Mouse (Mus musculus) brain, embryonic 14.5 days (tissue): ENCODE data around the gene Ghrhr. TPM values are rescaled to one million over a fixed set of nuclear protein-coding genes. Genes with fewer than 3 reads are reported as not detected.

ENCODE experiments used
- DNase-seq: peaks from one replicate; pipeline ENCODE4 v3.0.0-alpha.2; 2011; ENCODE audit warnings: low read depth
- CTCF ChIP-seq: fragments of 200-500 bp; IDR thresholded peaks from 2 replicates; pipeline ENCODE4 v1.5.1; 2012; ENCODE audit warnings: inconsistent platforms, mild to moderate bottlenecking, moderate library complexity, borderline replicate concordance; ENCODE audit not compliant: insufficient read depth, insufficient read length; ENCODE audit errors: extremely low read depth
- POLR2A ChIP-seq: fragments of 200-500 bp; IDR thresholded peaks from 2 replicates; pipeline ENCODE4 v1.6.1; 2012; ENCODE audit warnings: mild to moderate bottlenecking, inconsistent platforms, borderline replicate concordance; ENCODE audit not compliant: poor library complexity, insufficient read depth, insufficient read length, severe bottlenecking; ENCODE audit errors: extremely low read depth
- polyA plus RNA-seq: library from polyadenylated mRNA; depleted of rRNA; stranded (reverse); fragments of >200 nt; gene quantifications from 2 replicates; pipeline ENCODE4 v1.2.3, GENCODE M21; 2012

The Ghrhr gene
- polyA plus RNA-seq, 1 experiment = not detected

DNA sequence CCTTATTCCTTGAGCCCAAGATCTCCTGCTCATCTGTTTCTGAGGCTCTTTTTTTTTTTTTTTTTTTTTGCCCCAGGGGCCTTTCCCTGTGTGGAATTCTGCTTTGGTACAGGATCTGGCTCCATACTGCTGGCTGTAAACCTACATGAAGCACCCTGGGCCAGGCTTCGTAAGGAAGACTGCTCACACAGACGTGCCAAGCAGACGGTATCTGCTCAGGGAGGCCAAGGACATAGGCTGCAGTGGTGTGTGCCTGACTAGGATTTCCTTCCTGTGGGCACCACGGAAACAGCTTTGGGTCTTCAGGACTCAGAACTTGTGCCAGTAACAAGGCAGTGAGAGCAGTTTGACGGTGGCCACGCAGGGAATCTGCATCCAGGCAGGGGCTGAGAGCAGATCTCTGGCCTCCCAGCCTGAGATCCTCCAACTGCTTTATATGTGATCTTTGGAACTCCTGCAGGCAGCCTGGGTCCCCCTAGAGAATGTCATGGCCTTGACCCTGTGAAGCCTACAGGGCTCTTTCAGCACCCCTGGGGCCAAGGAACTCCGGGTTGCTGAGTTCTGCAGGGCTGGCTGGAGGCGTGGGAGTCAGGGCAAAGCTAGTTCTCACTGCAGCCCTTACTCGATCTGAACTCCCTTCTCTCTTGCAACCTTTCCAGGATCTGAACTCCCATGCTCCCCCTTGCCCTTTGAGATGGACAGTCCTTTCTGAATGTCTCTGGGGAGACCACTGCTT is 26.1 kb downstream of the Ghrhr start:
- no peak for TF ChIP-seq CTCF
- TF ChIP-seq POLR2A = no peak
- DNase-seq = peak; percentile 68

DNA sequence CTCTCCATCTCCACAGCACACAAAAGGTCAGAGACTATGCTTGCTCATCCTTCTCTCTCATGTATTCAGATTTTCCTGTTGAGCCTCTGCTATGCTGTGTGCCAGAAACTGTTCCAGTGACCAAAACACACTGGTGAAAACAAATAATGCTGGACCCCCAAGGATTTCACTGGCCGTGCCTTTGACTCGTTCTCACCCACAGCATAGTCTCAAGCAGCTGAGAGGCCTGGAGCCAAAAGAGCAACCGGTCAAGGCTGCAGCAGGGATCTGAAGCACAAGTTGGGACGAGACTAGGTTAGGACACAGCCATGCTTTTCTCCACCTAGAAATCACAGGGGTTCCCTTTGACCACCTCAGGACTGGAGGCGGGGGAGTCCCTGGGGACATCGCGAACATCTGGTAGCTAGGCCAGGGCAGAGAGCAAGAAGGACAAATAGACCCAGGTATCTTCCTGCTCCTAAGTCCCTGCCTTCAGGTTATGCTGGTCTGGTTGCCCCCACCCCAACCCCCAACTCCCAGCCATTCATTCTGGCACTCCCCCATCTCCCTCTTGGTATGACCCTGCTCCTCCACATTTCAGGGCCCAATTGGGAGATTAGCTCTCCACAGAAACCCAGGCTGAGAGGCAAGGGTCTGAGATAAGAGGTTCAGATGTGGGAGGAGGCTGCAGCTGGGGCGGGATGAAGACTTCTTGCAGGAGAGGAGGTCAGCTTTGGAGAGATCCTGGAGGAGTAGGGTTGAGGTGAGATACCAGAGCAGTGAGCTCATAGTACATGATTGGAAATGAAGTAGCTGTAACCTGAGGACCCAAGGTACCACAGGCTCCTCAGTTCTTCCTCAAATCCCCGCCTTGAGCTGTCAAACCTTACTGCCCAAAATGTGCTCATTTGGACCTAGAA is 27.6 kb downstream of the Ghrhr start:
- TF ChIP-seq POLR2A (no peak), CTCF (no peak)
- no peak for DNase-seq

DNA sequence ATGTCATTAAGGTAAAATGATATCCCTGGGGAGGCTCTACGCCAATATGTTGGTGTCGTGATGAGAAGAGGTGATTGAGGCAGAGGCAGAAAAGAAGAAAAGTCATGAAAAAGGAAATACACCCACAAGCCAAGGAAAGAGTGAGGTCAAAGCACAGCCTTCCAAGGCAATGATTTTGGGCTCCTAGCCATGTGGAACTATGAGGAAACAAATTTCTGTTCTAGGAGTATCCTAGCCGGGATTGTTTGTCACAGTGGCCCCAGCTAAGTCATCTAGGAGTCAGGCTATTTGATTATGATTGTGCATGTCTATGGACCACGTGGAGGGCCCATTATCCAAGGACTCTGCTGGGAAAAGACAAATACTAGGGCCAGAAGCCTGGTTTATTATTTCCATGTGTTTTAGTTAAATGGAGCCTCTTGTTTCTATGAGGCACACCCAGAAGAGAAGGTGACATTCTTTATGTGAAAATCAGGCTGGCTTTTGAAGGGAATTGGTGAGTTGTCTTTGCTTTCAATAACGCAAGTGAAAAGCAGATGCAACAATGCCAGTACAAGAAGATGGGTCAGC is 28.4 kb downstream of the Ghrhr start:
- TF ChIP-seq CTCF = no peak
- no peak for TF ChIP-seq POLR2A
- DNase-seq = no peak

DNA sequence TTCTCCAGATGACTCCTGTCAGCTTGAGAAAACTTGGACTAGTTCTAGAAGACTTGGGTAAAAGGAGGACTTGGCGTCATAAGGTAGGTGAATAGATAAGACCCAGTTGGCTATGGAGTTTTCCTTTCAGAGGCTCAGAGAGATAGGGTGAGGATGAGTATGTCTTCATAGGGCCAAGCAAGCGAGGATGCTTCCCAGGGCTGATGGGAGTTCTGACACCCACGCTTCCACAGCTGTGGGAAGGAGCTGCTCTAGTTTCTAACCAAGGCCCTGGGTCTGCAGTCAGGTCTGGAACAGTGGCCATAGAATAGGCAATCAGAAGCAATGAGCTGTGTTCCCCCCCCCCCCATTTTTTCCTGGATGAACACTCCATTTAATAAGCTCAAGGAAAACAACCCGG is 31.2 kb downstream of the Ghrhr start:
- TF ChIP-seq POLR2A (no peak), CTCF (no peak)

DNA sequence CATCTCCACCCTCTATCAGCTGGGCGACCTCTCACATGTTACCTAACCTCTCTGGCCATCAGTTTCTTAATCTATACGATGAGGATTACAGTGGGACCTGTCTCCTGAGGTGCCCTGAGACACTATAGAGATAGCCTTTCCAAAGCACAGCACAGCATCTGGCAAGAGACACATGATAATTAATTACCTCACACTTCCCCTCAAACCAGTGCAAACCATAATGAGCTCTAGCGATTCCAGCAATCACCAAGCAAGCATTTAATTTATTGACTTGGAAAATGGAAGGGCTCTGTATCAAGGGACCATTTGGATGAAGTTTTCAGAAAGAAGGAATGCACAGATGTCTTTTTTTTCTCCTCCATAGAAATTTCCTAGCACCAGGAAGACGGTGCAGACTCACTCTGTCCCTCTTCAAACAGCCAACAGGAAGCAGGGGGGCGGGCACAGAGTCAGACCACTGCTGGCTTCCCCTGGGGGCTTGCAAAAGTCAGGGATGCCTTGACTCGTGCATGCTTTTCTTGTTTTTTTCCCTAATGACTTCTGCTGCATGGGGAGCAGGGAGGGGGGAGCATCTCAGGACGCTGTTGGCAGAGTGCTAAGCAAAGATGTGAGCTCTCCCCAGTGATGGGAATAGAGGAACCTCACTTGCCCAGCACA is 34.2 kb downstream of the Ghrhr start:
- DNase-seq = peak; percentile 69
- no peak for TF ChIP-seq POLR2A
- TF ChIP-seq CTCF = no peak

More for the DNA sequence above, 31.2 kb downstream of the Ghrhr start:
- no peak for DNase-seq

DNA sequence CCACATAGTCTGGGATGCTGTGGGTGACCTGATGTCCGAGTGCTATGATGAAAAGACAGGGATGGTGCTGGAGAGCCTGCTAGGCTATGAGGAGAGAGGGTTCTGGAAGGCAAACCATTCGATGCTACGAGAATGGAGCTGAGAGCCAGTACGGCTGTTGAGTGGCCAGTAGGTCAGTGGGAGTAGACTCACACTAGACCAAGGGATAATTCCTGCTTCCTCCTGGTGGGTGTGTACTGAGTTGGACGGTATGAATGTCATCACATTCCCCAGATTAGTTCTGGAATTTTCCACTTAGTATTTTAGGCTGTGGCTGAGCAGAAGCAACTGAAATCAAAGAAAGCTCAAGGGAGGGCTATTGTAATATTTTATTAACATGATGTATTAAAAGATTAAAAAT is 34.9 kb downstream of the Ghrhr start:
- TF ChIP-seq CTCF = no peak
- TF ChIP-seq POLR2A = no peak
- DNase-seq = no peak

DNA sequence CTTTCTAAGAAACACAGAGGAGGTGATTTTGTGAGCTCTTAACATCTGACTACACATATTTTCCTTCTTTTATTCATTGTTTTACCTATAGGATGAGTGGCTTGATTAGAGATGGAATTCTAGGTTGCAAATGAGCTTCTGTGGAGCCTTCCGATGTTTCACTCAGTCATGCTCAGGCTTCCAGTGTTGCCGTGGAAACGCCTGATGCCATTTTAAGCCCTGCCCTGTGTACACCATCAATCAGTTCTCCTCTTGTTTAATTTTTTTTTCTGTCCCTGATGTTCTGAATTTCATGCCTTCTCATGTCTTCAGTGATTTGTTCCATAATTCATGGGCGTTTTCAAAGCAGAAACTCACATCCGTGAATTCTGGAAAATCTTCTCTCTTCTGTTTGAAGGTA is 40.1 kb downstream of the Ghrhr start:
- peak; percentile 73 for DNase-seq

DNA sequence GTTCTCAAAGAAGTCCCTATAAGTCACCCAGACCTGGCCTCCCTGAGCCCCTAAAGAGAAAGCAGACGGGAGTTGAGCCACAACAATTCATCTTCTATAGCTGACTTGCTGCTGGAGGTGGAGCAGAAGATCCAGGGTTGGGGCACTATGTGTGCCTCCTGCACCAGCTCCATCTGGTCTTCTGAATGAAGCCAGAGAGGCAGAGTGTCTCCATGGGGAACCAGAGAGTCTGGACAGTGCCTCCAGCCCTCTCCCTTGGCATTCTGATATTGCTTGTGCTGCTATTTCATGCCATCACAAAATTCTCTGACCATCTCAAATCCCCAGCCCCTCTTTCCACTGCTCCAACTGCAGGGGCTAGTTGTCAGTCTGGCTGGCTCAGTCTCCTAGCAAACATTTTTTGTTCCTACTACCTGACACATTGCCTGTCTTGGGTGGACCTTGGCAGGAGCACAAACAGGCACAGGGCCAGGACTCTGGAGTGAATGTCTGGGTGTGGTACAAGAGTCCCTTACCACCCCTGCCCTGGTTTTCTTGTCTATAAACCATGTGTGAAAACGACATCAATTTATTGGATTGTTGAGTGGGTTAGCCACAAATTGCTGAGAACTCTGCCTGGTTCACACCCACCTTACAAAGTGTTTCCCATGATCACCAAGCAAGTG is 42.8 kb downstream of the Ghrhr start:
- no peak for DNase-seq
- TF ChIP-seq CTCF (no peak), POLR2A (no peak)

More for the DNA sequence above, 40.1 kb downstream of the Ghrhr start:
- TF ChIP-seq CTCF (no peak), POLR2A (no peak)

DNA sequence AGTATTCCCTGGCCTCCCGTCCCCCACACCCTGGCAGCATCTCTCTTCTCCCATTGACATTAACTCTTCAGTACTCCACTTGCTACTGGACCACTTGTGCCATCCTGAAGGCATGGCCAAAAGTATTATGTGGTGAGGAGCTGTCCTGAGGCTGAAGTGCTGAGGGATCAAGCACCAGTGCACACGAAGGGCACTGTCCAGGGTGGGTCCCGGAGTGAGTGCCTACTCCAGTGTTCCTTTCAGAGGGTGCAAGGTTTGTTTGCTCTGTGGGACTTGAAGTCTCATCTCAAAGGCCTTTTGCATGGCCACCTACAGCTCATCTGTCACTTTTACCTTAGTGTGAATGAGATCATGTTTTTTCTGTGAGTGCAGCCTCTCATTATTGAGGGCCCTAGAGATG is 44.3 kb downstream of the Ghrhr start:
- TF ChIP-seq CTCF (no peak), POLR2A (no peak)
- no peak for DNase-seq

DNA sequence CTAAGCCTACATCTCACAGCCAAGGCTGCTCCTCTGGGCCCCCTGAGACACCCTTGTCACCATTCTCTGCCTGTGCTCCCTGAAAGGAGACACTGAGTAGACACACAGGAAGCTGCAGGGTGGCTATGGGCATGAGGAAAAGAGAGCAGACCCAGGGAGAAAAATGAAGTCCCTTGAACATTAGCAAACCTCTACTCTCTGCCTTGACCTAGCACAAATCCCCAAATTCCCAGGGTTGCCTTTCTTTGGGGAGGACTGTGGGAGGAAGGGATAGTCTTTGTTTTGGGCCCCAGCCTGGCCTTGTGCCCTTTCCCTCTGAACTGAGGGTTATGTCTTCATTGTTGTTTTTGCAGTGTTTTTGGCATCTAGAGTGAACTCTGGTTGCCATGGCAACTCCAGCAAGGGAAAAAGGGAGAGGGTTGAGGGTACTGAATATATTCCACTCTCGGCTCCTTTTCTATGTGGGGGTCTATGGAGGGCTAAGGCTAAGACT is 44.8 kb downstream of the Ghrhr start:
- peak; percentile 90 for DNase-seq
- TF ChIP-seq CTCF = no peak
